Mouse (Mus musculus): ENCODE measurements around the gene Rnf180. TPM values are rescaled to one million over a fixed set of nuclear protein-coding genes. Genes with fewer than 3 reads are reported as not detected.

Gene Rnf180
- total and polyA plus RNA-seq, 3 experiments, result 0.23 to 0.84 TPM; not detected in 1

DNA sequence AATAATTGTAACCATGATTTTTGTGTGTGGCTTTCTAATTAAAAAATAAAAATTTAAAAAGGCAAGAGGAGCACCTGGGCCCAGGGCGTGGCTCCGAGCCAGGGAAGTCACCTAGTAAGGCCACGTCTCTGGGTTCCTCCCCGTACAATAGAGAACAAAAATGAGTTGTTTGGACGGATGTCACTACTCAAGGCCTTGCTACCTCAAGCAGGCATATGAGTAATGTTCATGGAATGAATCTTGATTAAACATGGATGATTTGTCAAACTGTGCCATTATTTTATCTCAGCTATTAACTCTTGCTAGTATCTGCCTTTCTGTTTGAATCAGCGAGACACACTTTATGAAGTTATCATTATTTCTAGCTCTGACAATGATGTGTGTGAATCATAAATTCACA is 46.9 kb downstream of the Rnf180 start:
- Histone ChIP-seq H3K36me3 (ENCODE audit: control insufficient read depth in 1 of 2, insufficient read depth in 2 of 2, low read length in 2 of 2) (no peaks in the 10 kb centered on the region), H3K79me2 (ENCODE audit: control insufficient read depth, insufficient read depth, low read length, poor library complexity) (no peaks in the 10 kb centered on the region), H3K27ac (ENCODE audit: control insufficient read depth, low read depth, low read length) (no peak overlapping the region), H3K9ac (ENCODE audit: control insufficient read depth, low read depth, low read length, poor library complexity, severe bottlenecking) (no peak overlapping the region), H3K4me1 (ENCODE audit: control insufficient read depth in 1 of 2, insufficient read depth in 2 of 2, low read length in 2 of 2) (no peaks in the 10 kb centered on the region), H3K4me3 (ENCODE audit: control insufficient read depth in 1 of 2, insufficient read depth in 1 of 2, low read depth in 2 of 2, low read length in 2 of 2) (no peak overlapping the region), H3K27me3 (ENCODE audit: control insufficient read depth in 1 of 2, insufficient read depth in 2 of 2, low read length in 2 of 2) (no peaks in the 10 kb centered on the region), H3K9me3 (replicated peaks; ENCODE audit: insufficient read depth, low read length) (no peaks in the 10 kb centered on the region)
- TF ChIP-seq BHLHE40 (IDR thresholded peaks at IDR 0.05; ENCODE audit: borderline replicate concordance, low read depth, low read length), result no peak
- DNase-seq (ENCODE audit: low read depth, low spot score), result no peak

DNA sequence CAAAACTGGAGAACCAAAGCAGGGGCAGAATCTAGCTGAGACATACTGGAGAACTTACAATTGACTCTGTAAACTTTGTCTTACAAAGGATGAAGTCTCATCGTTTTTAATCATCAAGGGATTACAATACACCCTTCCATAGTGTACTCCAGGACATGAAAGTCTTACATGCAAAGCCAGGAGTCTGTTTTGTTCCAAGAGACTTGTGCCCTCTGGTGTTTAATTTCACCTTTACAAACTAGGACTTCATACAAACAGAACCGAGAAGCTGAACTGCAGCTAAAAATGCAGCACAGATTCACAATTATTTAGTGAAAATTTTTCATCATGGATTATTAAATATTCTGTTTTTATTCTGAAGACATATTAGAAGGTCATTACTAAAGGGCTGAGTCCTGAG is 53.8 kb downstream of the Rnf180 start:
- Histone ChIP-seq H3K36me3 (ENCODE audit: control insufficient read depth in 1 of 2, insufficient read depth in 2 of 2, low read length in 2 of 2) (no peaks in the 10 kb centered on the region), H3K4me3 (ENCODE audit: control insufficient read depth in 1 of 2, insufficient read depth in 1 of 2, low read depth in 2 of 2, low read length in 2 of 2) (no peak overlapping the region), H3K79me2 (ENCODE audit: control insufficient read depth, insufficient read depth, low read length, poor library complexity) (no peaks in the 10 kb centered on the region), H3K27ac (ENCODE audit: control insufficient read depth, low read depth, low read length) (no peak overlapping the region), H3K9ac (ENCODE audit: control insufficient read depth, low read depth, low read length, poor library complexity, severe bottlenecking) (no peak overlapping the region), H3K4me1 (ENCODE audit: control insufficient read depth in 1 of 2, insufficient read depth in 2 of 2, low read length in 2 of 2) (no peaks in the 10 kb centered on the region), H3K9me3 (replicated peaks; ENCODE audit: insufficient read depth, low read length) (no peaks in the 10 kb centered on the region), H3K27me3 (ENCODE audit: control insufficient read depth in 1 of 2, insufficient read depth in 2 of 2, low read length in 2 of 2) (no peaks in the 10 kb centered on the region)
- DNase-seq (ENCODE audit: low read depth, low spot score), result no peak
- no peak for TF ChIP-seq ZC3H11A (IDR thresholded peaks at IDR 0.05; ENCODE audit: low read depth, low read length)
- TF ChIP-seq SMC3 (IDR thresholded peaks at IDR 0.05; ENCODE audit: low read depth, low read length), result peak; percentile 21; the same call in 1 of the 2 replicates
- no peak for TF ChIP-seq GABPA (IDR thresholded peaks at IDR 0.05; ENCODE audit: low read depth, low read length)
- TF ChIP-seq TBP (IDR thresholded peaks at IDR 0.05; ENCODE audit: low read depth, low read length), result no peak
- no peak for TF ChIP-seq JUND (IDR thresholded peaks at IDR 0.05; ENCODE audit: low read depth, low read length)
- no peak for TF ChIP-seq KAT2A (conservative IDR thresholded peaks at IDR 0.05; ENCODE audit: low read depth, low read length)
- TF ChIP-seq RAD21 (IDR thresholded peaks at IDR 0.05; ENCODE audit: low read depth, low read length), result peak; percentile 7; the same call in 1 of the 2 replicates
- TF ChIP-seq POLR2AphosphoS5 (IDR thresholded peaks at IDR 0.05; ENCODE audit: borderline replicate concordance, low read depth, low read length), result no peak
- no peak for TF ChIP-seq MYB (IDR thresholded peaks at IDR 0.05; ENCODE audit: low read depth, low read length)
- no peak for TF ChIP-seq MEF2A (IDR thresholded peaks at IDR 0.05; ENCODE audit: extremely low read depth, insufficient replicate concordance, low read depth, low read length, poor library complexity, severe bottlenecking)
- no peak for TF ChIP-seq BHLHE40 (IDR thresholded peaks at IDR 0.05; ENCODE audit: borderline replicate concordance, low read depth, low read length)

DNA sequence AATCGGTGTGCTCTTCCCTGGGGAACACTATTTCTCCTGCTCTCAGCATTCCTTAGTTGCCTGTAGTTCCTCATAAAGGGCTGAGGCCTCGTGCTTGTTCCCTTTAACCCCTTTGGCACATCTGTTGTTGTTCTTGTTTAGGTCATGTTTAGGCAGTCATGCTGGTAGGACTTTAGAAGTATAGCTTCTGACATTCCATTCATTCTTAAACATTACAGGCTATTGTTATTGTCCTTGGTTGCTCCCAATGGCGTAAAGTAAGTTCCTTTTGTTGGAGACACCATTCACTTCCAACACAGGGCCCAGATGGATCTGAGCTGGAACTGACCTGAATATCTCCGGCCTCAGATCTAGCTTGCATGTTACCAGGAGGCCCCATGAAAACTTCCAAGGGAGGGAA is 67.5 kb downstream of the Rnf180 start:
- no peak for TF ChIP-seq POLR2AphosphoS2 (IDR thresholded peaks at IDR 0.05; ENCODE audit: low read length)
- TF ChIP-seq CTCF (IDR thresholded peaks at IDR 0.05 in 2 of 3, conservative IDR thresholded peaks at IDR 0.05 in 1 of 3; ENCODE audit: control insufficient read depth in 1 of 3, insufficient read depth in 1 of 3, low read depth in 2 of 3, low read length in 3 of 3, poor library complexity in 1 of 3, severe bottlenecking in 1 of 3), result no peak
- TF ChIP-seq MAX (IDR thresholded peaks at IDR 0.05; ENCODE audit: low read length), result no peak
- TF ChIP-seq EP300 (IDR thresholded peaks at IDR 0.05; ENCODE audit: low read depth in 1 of 2, low read length in 2 of 2), result no peak
- TF ChIP-seq RAD21 (IDR thresholded peaks at IDR 0.05; ENCODE audit: low read depth, low read length), result no peak
- TF ChIP-seq MXI1 (IDR thresholded peaks at IDR 0.05; ENCODE audit: low read depth, low read length), result no peak
- no peak for TF ChIP-seq ZC3H11A (IDR thresholded peaks at IDR 0.05; ENCODE audit: low read depth, low read length)
- no peak for TF ChIP-seq SIN3A (IDR thresholded peaks at IDR 0.05; ENCODE audit: low read length)
- DNase-seq (ENCODE audit: low read depth, low spot score), result no peak
- H3K4me3 ChIP-seq (ENCODE audit: control insufficient read depth in 1 of 2, insufficient read depth in 1 of 2, low read depth in 2 of 2, low read length in 2 of 2), result no peak overlapping the region
- H3K4me1 ChIP-seq (ENCODE audit: control insufficient read depth in 1 of 2, insufficient read depth in 2 of 2, low read length in 2 of 2), result no peaks in the 10 kb centered on the region
- H3K27ac ChIP-seq (ENCODE audit: control insufficient read depth, low read depth, low read length), result no peak overlapping the region
- H3K36me3 ChIP-seq (ENCODE audit: control insufficient read depth in 1 of 2, insufficient read depth in 2 of 2, low read length in 2 of 2), result no peaks in the 10 kb centered on the region
- H3K9me3 ChIP-seq (replicated peaks; ENCODE audit: insufficient read depth, low read length), result no peaks in the 10 kb centered on the region
- no peak overlapping the region for H3K9ac ChIP-seq (ENCODE audit: control insufficient read depth, low read depth, low read length, poor library complexity, severe bottlenecking)
- no peaks in the 10 kb centered on the region for H3K79me2 ChIP-seq (ENCODE audit: control insufficient read depth, insufficient read depth, low read length, poor library complexity)
- H3K27me3 ChIP-seq (ENCODE audit: control insufficient read depth in 1 of 2, insufficient read depth in 2 of 2, low read length in 2 of 2), result no peaks in the 10 kb centered on the region

All from MEL (cell line).